Mouse (Mus musculus) urinary bladder, postnatal 10 days (tissue): ENCODE measurements around the gene Smg6.
"Not testable (repeated sequence)": the region's sequence is repeated elsewhere in the genome, so short reads cannot be mapped to it uniquely, and the experiment has no call there.

Experiments used
- DNase-seq: peaks from one replicate; pipeline ENCODE4 v3.0.0; 2022; ENCODE audit warnings: low spot score

Smg6 gene

GRCm38 (mm10) chr11:75167643-75168589, 242.3 kb downstream of the Smg6 start:
- no peak for DNase-seq

- DNase-seq, result no peak
These were observed 243.2 kb downstream of the Smg6 start for GRCm38 (mm10) chr11:75168590-75169361.

- no peak for DNase-seq
These were observed 243.9 kb downstream of the Smg6 start, which contains the start of gene Hic1 for GRCm38 (mm10) chr11:75169405-75170080. Gene Hic1, minus strand, starts transcription at chr11:75169519.

DNA sequence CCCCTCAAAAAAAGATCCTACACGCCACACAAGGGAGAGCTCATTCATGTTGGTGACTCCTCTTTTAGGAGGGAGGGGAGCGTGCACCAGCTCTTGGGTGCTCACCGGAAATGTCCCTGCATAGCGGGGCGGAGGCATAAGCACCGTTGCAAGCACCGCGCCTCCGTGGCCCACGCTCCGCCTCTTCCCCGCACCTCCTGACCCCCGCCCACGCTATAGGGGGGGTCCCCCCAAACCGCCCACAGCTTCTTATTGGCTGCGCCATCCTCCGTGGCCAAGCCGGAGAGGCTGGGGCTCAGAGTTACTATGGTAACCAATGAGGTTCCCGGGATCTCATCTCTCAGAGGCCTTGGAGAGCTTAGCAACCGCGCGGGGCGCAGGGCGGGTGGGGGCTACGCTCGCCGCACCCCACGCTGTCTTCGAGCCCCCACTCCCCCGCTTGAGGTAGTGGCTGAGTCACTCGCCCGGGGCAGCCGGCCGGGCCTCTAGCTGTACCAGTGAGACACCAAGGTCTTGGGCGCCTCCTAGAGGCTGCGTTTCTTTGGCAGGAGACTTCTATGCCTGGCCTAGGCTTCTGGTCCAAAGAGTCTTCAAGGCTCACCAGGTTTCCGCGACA, 244.6 kb downstream of the Smg6 start:
- DNase-seq, result peak; percentile 84

DNA sequence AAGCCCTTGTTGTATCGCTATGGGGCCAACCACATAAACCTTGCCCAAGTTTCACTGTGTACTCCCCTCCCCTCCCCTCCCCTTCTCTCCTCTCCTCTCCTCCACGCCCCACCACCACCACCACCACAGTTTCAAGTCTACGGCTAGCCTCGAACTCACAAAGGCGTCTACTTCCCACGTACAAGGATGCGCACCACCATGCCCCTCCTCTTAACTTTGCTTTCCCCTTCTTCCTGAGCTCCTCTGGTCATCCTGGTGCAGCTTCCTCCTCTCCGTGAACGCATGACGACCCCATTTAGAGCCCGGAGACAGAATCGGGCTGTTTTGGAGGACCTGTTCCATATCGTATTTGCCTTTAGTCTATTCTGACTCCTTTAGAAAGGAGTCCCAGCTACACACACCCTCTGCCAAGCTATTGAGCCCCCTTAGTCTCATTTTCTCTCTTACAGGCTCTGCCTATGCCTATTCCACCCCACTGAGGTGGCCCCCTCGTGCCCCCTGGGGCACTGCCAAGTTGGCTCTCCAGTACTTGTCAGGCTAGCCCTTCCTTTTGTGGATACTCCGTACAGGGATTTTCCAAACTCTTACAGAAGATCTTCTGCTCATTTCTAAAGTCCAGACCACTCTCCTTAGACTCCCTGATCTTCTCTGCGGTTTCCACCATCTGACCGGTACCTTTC, 245.7 kb downstream of the Smg6 start:
- DNase-seq, result no peak

GRCm38 (mm10) chr11:75172151-75173094, 246.8 kb downstream of the Smg6 start:
- DNase-seq, result no peak

DNA sequence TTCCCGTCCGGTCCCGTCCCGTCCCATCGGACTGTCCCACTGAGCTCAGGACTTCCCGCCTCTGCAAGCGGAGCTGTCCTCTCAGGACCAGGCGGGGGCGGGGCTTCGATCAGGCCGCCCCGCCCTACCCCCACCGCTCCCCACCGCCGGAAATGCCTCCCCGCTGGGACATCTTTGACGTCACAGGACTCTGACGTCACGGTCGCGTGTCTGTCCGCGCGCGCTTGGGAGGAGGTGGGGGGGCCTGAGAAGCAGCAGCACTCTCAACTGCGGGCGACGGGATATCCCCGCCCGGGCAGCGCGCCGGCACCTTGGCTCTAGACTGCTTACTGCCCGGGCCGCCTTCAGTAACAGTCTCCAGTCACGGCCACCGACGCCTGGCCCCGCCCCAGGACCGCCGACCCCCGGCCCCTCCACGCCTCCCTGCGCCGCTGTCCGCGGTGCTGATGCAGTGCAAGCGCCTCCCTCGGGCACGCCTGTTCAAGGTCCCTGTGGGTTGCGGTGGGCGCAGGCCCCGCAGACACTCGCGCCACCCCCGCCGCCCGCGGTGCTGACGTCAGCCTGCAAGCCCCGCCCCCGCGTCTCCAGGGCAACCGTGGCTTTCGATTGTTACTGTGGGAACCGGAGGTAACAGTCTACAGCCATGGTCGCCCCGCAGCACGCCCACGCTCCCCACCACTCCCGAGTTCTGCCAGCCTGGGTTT, 247.6 kb downstream of the Smg6 start:
- peak; percentile 64 for DNase-seq

DNA sequence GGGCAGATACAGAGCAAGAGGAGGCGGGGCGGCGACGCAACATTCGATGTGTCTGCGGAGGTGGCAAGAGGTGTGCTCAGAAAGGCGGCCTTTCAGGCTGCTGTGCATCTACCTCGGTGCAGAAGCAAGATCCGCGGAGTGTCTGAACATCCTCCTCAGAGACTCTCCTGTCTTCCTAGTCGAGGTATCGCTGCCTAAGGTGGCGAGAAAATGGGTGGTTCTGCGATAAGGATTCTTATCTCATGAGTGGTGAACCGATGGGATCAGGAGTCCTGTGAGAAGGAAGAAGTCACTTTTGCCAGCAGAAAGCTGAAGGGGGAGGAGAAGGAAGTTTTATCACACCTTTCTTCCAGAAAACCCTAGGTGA, 248.2 kb downstream of the Smg6 start:
- DNase-seq, result no peak

- not testable (repeated sequence) for DNase-seq
These were observed 249.0 kb downstream of the Smg6 start for GRCm38 (mm10) chr11:75174574-75174973.

- DNase-seq, result no peak
These were observed 252.4 kb downstream of the Smg6 start for GRCm38 (mm10) chr11:75178011-75178410.

GRCm38 (mm10) chr11:75178672-75179208, 253.1 kb downstream of the Smg6 start, which contains the start of gene Ovca2:
Gene Ovca2, minus strand, starts transcription at chr11:75178835.
- peak; percentile 56 for DNase-seq

- DNase-seq, result no peak
These were observed 258.4 kb downstream of the Smg6 start for GRCm38 (mm10) chr11:75183917-75184570.

DNA sequence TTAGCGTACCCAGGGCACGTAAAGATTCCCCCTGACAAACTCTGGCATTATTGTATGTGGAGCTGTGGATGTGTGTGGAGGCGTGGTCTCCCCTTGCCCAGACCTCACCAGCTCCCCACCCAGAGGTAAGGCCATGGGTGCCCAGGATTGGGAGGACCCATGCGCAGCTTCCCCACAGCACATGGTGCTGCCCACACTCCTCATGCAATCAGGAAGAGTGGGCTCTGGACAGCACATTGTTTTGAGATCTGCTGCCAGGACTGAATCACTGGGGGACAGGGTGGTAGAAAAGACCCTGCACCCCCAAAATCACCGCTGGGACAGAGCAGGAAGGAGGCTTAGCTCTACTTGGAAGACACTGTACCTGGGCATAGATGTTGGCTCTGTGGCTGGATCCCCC, 258.9 kb downstream of the Smg6 start:
- DNase-seq, result no peak

DNA sequence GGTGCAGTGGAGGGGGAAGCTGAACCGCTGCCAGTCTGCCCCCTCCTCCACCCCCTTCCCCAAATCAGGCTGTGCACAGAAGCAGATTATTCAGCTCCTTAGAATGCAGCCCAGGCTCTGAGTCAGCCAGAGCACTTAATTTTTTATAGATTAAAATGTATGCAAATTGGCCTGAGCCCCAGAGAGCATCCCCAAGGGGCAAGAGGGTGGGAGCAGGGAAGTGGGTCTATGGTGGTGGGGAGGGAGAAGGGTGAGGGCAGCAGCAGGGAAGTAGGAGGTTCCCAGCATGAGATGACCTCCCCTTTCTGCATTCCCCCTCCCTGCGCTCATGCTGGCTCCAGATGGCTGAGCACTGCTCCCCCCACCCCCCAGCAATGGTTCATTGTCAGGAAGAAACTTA, 259.4 kb downstream of the Smg6 start:
- DNase-seq, result no peak

GRCm38 (mm10) chr11:75189713-75190370, 264.2 kb downstream of the Smg6 start:
- DNase-seq, result no peak

GRCm38 (mm10) chr11:75190371-75190724, 264.7 kb downstream of the Smg6 start:
- no peak for DNase-seq

GRCm38 (mm10) chr11:75190905-75191441, 265.4 kb downstream of the Smg6 start, which contains the start of gene Dph1:
Gene Dph1, minus strand, starts transcription at chr11:75191241.
- no peak for DNase-seq

DNA sequence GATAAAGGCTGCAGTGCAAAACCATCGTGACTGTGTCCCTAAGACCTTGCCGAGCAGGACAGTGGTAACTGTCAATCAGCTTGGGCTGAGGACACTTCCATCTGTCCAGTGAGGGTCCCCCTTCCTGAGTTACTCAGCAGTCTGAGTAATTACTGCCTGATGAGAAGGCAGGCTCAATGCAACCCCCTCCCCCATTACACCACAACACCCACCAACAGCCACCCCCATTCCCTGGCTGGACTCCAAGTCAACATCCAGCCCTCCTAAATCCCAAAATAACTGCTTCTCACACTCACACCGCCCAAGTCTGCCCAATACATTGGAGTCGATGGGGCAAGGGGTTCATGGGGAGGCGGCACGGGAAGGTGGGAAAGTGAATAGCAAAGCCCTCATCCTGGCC, 266.2 kb downstream of the Smg6 start:
- DNase-seq, result no peak
